Mouse (Mus musculus): ENCODE data around the gene Trim2.
A peak's percentile ranks its signal among the peaks of the same experiment; 100 is the strongest.

Gene Trim2

DNA sequence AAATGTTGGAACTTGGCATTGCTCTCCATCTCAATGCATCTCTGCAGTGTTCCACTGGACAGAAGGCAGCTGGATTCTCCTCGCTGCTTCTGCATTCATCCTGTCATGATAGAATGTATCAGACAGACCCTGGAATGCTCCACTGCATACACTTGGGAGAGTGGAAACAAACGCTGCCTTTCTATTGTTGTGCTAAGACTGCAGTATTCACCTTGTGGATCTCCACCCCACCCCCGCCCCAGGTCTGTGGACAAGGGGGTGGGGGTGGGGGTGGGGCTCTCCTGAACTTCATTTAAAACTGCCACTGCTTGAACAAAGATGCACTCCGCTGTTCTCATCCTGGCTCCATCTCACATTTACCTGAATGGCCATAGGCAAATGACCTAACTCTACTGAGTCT, 112.8 kb downstream of the Trim2 start:
- no peak for DNase-seq (ENCODE audit: low read depth, low spot score)

DNA sequence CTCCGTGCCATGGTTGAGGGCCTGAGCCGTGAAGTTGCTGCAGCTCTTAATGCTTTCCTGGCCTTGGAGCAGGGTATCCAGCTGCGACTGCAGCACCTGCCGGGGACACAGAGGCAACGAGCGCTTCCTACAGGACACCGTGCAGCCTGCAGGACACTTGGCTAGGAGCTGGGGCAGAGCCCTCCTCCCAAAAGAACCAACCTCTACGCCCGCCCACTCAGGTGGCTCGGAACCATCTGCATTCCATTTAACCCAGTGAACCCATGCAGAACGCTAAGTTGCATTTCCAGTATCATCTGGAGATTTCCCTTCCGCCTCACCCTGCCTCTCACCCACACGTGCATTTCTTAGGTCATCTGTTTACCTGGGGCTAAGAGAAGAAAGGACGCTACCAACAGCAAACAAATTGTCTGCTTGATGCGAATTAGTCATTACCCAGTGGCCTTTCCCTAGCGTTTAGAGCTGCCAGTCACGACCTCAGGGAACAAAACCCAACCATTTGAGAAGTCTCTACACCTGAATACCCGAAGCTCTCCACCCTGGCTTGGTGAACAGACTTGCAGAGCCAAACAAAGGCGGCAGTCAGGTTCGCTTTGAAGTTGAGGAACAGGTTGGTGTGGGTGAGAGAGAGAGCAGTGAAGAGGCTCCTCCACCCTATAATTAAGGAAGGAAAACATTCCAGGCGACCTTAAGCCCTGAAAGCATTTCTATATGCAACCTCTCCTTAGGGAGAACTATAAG, 115.4 kb downstream of the Trim2 start:
- no peak for DNase-seq (ENCODE audit: low read depth, low spot score)

DNA sequence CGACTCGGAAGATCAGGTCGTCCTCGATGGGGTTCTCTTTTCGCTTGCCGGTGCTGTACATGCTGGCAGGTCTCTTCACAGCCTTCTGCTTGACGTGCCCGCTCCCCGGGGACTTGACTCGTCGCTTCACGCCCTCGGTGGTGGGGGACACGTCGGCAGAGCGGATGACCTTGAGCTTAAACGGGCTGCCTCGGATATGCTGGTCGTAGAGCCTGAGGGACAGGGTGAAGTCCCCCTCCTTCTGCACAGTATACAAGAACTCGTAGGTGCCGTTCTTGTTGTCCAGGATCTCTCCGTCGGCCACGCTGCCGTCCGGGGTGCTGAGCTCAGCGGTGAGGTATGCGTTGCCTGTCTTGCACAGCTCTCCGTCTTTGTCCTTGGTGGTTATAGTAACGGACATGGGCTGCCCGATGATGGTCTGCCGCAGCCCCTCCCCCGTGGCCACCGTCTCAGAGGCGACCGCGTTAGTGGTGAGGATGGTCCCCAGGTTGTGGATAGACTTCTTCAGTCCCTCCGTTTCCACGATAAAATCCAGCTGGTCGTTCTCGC, 116.1 kb downstream of the Trim2 start:
- no peak for DNase-seq (ENCODE audit: low read depth, low spot score)

DNA sequence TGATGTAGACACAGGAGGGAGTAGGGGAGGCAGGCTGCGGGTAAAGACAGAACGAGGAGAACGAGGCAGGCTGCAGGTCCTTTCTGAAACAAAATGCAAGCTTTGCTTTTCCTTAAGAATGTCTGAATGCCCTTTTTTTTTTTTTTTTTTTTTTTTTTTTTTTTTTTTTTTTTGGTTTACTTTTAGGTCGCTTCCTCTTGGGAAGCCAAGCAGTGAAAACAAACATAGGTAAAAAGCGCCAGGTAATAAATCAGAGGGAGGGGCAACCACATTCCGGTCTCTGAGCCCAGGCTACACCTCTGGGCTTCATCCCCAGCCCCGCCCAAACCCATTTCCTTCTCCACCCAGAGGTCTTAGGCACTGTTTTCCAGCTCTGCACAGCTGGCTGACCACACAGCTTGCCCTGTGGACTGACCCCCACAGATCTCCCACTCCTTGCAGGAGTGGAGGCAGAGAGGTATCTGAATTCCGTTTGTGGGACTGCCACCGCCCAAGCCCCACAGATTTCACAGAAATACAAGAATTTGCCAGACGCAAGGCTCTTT, 117.0 kb downstream of the Trim2 start:
- no peak for DNase-seq (ENCODE audit: low read depth, low spot score)

DNA sequence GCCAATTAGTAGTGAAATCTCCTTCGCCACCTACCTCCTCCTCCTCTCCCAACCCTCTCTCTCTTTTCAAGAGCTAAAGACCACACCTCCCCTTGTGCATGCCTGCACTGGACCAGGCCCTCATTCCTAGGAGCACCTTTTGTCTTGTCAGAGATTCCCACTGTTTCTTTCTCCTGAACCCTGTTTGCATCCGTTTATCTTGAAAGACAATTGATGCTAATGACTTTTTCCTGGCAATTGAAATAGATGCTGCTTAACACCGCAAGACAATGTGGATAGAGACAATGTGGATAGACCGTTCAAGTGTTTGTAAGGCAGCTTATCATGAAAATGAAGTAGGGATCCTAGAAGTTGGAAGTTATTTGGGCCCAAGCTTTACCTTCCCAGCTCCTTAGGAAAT, 125.0 kb downstream of the Trim2 start:
- DNase-seq (ENCODE audit: low read depth, low spot score): no peak

DNA sequence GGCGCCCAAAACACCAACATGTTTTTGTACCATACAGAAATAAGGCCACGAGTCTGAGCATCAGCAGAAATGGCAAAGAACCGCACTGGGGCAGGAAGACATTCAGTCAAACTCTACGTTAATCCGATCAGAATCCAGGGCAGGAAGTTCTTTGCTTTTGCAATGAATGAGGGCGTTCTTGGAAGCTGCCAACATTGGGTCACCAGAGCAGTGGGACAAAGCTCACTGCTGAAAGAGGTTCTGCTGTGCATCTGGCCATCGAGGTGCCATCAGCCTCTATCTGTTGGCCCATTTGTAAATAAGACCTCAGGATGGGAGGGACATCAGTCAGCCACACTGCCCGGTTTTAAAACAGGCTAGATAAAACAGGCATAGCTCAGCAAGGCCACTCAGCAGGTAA, 125.6 kb downstream of the Trim2 start:
- no peak for DNase-seq (ENCODE audit: low read depth, low spot score)

DNA sequence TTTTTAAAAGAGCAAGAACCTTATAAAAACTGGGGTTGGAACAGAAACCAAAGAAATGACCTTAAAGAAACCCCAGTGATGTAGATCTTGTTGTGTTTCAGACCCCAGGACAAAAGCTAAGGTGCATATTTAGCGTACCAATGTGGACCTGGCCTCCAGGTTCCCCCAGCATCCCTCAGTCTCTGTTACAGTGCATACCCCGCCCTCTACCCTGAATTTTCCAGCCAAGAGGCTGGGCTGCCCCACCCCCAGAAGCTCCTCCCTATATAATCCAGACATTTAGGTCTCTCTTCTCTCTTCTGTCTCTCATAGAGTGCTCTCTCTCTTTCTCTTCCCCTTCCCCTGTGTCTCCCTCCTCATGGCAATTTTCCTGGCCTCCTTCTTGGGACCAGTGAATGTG, 126.4 kb downstream of the Trim2 start:
- no peak for DNase-seq (ENCODE audit: low read depth, low spot score)

DNA sequence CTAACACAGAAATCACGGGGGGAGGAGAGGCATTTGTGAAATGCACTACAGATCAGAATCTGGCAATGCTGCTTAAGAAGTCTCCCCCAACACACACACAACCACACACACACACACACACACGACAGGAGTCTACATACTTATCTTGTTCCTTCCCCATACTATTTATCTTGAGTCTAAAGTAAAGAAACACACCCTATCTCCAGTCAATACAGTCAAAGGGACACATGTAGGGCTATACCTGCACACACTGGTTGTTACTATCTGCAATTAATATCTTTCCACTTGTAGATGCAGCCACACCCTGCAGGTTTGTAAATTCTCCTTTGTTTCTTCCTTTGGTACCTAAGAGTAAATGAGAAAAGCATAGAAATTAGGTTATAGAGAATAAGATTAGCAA, 128.8 kb downstream of the Trim2 start:
- no peak for DNase-seq (ENCODE audit: low read depth, low spot score)

DNA sequence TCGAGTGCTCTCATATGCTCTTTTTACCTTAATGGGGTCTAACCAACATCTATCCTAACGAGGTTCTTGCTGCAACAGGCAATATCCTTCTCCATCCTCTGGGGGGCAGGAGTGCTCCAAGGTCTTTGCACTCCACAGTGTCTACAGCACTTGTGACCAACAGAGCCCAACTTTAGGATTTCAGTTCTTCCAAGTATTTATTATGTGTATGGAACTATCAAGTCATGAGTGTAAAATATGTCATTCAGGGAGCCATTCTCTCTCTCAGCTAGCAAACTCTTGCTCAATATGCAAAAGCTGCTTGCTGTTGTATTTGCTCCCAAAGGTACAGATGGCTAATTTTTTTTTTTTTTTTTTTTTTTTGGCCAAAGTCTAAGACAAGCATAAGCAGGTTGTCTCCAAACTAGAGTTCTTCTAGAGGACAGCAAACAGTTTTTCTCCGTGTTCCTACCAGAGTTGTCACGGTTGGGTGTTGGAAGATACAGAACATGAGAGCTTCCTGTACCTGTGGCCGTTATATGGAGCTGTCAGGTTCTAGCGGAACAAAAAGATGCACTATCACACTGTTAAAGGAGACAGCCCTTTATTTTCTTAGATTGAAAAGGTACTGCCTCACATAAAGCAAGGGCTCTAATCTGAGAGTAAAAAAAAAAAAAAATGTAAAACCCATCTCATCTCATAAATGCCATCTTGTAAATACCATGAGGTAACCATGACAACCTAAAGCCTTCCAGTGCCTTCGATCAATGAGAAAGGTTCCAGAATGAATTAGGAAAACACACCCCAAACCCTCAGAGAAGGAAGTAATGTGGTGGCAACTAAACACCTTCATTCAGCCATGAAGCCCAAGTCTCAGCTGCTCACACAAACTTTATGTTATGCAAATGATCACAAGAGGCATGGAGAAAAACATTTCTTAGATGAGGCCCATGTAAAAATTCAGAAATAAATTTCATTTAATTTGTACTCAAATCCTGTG, 131.1 kb downstream of the Trim2 start:
- DNase-seq (ENCODE audit: low read depth, low spot score): peak; percentile 76

DNA sequence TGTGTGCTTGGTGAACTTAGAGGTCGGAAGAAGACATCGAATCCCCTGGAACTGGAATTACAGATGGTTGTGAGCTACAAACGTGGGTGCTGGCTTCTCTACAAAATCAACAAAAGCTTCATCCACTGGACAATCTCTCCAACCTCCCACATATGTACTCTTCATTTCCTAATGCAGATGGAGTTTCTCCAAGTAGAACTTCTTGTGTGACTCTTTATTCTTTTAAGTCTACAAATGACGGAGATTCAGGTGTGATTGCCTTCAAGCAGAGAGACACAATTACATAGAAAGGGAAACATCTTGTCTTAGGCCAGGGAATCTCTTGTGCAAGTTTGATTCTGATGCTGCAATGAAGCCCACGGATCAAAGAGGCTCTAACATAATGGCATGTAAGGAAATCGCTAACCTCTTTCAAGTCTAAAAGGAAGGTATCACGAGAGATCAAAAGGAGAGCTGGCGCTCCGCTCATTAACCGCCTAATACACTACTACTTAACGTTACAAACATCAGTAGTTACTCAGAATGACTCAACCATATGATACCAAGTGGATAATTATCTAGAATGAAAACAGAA, 133.0 kb downstream of the Trim2 start, which contains the start of gene Gm6525:
Gene Gm6525, plus strand, starts transcription at position 524 of the 574 bp plus-strand sequence.
- DNase-seq (ENCODE audit: low read depth, low spot score): no peak

DNA sequence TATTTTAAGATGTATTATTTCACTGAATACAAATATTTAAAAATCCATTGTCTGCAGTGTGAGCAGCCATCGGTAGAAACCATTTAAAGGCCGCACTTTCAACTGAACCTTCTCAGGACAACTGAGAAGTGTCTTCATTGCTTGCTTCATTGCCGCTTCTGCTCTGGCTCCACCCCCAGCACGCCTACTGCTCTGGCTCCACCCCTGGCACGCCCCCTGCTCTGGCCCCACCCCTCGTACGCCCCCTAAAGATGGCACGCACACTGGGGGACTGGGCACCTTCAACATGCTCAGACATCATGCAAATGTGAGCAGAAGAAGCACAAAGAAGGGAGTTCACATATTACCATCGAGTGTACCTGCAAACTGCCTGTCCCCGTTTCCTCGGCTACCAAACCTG, 134.3 kb downstream of the Trim2 start:
- DNase-seq (ENCODE audit: low read depth, low spot score): no peak

DNA sequence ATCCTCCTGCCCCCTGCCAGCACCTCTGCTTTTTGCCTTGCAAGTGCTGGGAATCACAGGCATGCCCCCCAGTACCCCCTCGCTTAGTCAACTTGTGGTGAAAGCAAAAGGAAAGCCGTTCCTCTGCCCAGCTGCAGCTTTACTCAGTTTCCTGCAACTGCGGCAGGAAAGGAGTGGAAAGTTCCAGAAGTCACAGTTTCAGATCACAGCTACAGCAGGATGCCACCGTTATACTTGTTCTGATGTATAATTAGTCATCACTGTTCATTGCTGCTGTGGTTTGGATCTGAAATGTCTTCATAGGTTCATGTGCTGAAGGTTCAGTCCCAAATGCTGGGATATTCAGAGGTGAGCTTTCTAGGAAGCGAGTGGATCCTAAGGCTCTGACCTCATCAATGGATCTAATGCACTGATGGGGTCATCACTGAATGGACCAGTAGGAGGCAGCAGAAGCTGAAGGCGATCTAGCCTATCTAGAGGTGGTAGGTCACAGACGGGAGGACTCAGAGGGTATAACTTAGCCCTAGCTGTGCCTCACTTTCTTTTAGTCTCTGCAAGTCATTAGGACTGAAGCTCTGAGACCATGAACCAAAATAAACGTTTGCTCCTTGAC, 137.2 kb downstream of the Trim2 start:
- no peak for DNase-seq (ENCODE audit: low read depth, low spot score)

DNA sequence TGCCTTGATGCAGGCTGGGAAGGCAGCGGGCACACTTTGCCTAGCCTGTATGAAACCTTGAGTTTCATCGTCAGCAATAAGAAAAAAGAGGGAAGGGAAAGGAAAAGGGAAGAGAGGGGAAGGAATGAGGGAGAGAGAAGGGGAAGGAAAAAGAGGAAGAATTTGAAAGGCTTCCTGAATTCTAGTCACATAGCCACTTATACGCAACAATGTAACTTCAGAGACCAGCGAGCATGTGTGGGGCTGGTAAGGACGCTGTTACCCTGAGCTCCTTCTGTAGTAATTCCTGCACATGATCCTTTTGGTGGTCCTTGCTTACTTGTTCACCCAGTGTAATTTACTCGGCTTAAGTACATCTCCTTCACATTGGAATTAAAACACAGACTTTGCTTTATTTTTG, 137.7 kb downstream of the Trim2 start:
- no peak for DNase-seq (ENCODE audit: low read depth, low spot score)

DNA sequence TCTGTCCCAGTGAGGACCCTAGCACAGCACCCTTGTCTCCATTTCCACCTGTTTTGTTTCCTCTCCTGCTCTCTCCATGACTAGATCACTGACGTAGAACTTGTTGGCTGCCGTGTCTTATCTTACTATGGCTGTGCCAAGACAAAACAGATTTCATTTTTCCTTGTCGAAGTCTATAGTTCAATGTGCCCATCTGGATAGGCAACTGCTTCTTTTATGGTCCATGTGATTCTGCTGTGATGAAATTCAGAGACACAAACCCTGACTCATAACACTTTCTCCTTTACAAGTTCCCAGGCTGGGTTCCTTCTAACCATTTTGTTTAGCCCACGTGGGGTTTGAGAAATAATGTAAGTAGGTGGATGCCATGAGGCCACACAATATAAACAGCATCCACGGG, 140.6 kb downstream of the Trim2 start:
- no peak for DNase-seq (ENCODE audit: low read depth, low spot score)

DNA sequence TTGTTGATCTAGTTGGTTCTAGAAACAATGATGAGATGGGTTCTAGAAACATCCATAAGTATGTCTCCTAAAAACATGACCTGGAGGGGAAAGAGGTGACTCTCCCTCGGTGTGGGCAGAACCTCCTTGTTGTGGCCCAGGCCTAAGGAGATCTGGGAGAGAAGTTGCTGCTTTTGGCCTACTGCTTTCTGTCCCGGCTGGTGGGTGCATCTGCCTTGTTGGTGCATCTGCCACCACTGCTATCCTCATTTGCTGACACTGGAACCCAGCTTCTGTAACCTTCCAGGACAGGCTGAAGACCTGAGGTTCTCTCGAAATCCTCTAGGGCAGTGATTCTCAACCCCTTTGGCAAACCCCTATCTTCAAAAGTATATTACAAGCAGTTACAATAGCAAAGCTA, 141.3 kb downstream of the Trim2 start:
- no peak for DNase-seq (ENCODE audit: low read depth, low spot score)

DNA sequence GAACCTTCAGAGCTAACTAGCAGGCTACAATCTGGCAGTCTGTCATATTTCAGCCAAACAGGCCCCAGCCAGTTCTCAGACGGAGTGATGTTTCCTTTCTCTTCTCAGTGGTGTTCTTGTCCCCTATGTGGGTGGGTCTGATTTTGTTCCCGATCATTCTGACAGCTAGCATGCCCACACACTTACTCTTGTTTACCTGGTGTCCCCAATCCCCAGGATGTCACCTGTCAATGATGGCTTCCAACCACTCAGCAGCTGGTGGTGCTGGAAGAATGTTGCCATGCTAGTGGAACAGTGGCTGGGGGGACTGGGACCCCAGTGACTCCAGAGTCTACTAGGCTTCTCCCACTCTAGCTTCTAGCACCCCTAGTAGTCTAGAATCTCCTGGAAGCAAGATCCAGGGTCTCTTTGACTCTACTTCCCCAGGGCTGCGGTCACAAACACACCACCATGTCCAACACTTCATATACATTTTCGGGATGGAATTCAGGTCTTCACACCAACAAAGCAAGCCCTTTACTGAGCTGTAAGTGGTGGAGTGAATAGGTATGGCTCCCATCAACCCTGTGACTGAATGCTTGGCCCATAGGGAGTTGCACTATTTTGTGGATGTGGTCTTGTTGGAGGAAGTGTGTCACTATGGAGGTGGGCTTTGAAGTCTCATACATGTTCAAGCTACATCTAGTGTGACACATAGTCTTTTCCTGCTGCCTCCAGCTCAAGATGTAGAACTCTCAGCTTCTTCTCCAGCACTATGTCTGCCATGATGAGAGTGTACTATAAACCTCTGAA, 148.9 kb downstream of the Trim2 start:
- DNase-seq (ENCODE audit: low read depth, low spot score): no peak

DNA sequence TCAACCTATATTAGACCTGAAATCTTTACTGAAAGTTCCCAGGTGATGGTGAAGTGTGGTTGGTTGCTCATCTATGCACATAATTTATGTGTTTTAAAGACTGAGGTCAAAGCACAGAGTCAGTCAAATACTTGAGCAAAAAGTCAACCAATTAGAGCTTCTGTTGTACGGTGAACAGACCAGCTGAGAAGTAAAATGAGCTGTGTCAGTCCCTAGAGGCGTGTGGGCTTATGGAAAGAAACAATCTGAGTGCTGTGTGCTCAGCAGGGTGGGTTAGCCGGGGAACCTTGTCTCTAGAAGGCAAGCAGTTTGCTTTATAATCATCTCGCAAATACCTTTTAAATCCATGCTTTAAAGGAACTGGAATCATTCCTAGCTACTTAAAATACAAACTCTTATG, 149.7 kb downstream of the Trim2 start:
- DNase-seq (ENCODE audit: low read depth, low spot score): no peak

DNA sequence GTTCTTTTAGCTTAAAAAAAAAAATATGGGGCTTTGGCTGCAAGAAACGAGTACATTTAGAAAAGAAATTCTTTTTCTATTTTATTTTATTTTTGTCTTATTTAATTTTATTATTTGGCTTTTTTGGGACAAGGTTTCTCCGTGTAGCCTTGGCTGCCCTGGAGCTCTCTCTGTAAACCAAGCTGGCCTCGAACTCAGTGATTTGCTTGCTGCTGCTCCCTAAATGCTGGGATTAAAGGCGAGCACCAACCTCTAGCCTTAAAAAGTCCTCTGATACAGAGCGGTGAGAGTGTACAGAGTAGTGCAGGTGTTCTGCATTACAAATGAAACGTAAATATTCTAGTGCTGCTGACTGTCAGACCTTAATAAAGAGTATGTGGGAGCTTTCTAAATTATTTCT, 150.6 kb downstream of the Trim2 start:
- DNase-seq (ENCODE audit: low read depth, low spot score): no peak

DNA sequence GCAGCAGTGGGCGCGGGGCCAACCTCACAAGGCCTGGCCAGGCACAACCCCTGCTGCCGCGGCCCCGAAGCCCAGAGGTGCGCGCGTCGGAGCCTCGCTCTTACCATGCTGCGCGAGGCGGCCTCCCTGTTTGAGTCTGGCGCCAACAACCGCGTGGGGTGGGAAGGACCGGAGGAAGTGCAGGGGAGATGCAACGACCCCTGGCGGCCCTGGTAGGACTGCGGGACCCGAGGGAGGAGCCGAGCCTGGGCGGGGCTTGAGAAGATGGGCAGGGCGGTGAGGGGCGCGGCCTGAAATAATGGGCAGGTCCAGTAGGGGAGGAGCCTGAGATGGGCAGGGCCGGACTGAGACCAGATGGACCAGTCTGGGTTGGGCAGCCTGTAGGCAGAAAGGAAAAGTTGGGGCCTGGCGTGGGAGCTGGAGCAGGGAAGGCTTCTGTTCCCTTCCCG, 151.1 kb downstream of the Trim2 start, which contains the start of gene Mnd1:
Gene Mnd1, minus strand, starts transcription at position 229 of the 449 bp plus-strand sequence.
- peak; percentile 97 for DNase-seq (ENCODE audit: low read depth, low spot score)

DNA sequence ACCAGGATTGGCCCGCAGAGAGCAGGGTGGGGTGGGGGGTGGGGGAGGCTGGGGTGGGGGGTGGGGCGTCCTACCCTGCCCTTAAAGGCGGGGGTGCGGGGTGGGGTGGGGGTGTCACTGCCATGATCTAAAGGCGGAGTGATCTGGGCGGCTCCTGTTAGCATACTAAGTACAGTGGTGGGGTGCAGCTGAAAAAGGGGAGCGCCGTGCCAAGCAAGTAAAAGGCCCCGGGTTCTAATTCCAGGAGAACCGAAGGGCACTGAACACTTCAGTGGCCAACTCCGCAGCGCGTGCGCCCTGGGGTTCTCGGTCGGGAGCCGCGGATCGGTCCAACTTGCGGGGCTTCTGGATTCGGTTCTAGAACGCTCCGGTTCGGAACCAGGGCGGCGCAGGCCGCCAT, 151.5 kb downstream of the Trim2 start:
- DNase-seq (ENCODE audit: low read depth, low spot score): no peak

Measured in forelimb bud, embryonic 11.5 days (tissue).